Mouse (Mus musculus) A20 (cell line): ENCODE results near the gene C1qtnf2.

Experiments
- DNase-seq: peaks from one replicate; pipeline ENCODE4 v3.0.0-alpha.2; 2011; ENCODE audit warnings: low read depth, low spot score

Gene C1qtnf2

DNA sequence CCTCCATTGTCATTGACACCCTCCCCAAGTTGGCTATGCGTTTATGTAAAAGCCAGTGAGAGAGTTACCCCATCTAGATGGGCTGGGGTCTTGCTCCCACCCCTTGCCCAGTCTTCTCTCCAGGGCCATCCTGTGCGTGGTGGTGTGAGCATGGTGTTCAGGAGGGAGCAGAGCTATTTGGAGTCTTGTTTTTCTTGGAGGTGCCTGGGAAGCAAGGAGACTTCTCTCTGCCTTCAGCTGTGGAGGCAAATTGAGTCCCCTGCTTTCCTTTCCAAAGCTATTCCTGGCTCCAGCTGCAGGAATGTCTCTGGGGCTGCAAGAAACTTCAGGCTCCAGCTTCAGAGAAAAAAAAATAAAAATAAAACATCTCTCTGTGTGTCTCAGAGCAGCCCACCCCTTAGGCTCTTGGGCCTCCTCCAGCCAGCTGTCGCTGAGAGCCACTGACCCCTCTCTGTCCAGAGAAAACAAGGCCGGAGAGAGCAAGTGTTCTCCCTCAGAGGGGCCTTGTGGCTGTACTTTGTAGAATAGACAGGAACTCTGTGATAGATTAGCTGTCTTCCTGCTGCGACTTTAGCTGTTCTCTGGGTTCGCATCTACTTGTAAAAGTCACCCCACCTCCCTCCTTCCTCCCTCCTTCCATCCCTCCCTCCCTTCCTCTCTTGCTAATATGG lies 9.2 kb downstream of the C1qtnf2 start:
- no peak for DNase-seq

DNA sequence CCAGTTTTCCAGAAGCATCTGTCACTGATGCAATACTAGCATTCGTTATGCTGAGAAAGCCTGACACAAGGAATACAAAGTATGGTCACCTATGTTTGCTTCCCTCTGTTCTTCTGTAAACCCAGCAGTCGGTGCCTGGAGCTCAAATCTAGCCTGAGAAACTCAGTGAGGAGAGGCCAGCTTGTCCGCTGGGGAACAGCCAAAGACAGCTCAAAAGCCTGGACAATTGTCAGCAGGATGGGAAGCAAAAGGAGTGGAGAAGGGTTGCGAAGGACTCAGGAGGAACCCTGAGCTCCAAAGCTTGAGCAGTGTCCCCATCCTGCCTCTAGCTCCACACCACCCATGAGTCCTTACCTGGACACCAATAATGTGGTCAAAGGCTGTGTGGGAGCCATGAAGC lies 10.0 kb downstream of the C1qtnf2 start:
- DNase-seq: no peak

DNA sequence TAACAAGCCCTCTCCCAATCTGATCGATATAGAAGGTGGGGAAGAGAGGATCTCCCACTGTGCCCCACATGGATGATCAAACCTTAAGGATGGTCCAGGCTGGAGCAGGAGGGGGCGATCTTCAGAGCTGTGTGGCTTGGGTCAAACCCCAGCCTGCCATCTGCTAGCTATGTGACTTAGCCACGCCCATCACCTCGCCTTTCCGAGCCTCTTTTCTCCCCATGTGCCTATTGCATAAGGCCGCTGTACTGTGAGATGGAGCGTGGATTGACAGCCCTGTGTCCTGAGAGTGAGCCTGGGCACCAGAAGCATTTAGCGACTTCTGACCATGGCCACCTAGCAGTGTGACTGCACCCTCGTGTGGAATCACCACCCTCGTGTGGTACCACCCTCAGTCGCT lies 10.6 kb downstream of the C1qtnf2 start:
- DNase-seq: no peak

DNA sequence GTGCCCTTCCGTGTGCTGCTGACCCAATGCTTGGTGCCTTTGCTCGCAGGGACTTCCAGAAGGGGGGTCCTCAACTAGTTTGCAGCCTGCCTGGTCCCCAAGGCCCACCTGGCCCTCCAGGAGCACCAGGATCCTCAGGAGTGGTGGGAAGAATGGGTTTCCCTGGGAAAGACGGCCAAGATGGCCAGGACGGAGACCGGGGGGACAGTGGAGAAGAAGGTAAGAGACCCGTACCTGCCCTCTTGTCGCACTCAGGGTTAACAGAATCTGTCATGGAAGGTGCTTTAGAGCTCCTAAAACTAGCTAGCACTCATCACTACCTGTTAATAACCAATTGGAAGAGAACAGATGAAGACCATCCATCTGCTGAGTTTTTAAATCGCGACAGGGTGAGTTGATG lies 11.8 kb downstream of the C1qtnf2 start:
- DNase-seq: no peak

DNA sequence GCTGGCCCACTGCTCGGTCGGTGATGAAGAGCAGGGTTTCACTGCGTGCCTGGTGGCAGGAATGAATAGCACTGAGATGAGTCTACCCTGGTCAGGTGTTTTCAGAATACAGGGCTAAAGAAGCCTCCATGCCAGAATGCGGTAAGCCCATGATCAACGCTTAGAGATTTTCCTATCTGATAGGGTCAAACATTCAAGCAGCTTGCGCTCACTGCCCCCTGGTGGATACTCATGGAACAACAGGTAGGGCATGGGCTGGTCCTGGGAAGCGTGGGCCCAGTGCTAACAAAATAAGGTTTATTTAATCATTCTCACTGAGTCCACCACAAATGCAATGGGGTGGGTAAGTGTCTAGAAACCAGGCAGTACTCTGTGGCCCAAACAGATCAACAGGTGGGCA lies 18.6 kb downstream of the C1qtnf2 start:
- DNase-seq: peak; percentile 54

DNA sequence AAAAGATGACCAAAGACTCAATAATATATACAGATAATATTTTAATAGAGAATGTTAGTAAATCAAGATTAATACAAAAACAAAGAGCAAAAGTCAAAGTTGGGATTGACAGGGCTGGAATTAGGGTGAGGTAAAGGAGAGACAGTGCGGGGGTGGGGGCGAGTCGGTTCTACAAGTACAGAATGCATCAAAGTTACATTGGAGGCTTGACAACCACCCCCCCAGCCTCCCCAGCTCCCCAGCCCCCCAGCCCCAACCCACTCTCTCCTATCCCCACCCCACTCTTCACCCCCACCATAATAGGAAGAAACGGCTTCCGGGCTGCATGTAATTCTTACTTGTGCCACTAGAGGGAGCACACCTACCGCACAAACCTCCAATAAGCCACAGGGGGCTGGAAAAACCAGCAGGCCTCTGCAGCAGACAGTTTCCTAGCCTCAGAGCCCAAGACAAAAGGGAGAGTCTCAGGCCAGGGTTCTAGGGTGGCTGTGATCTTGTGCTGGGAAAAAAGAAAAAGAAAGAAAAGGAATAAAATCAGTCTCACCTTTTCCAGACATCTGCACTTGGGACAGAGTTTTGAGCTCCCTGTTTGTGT lies 19.8 kb downstream of the C1qtnf2 start:
- peak; percentile 58 for DNase-seq

DNA sequence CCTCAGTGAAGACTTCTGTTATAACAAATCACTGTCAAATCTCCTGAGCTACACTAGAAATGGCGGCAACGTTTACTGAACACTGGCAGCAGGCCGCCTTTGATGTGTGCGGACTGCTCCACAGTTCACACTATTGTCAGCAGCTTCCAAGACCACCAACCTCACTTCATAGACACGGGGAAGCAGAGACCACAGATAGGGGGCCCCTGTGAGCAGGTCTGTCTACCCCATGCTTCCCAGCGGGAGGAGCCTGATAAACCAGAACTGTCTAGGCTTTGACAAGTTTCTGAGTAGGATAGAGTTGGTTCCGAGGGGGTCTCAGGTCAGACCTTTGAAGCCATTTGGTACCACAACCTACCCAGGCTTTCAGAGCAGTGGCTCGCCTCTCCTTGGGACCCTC lies 21.0 kb downstream of the C1qtnf2 start:
- DNase-seq: no peak

DNA sequence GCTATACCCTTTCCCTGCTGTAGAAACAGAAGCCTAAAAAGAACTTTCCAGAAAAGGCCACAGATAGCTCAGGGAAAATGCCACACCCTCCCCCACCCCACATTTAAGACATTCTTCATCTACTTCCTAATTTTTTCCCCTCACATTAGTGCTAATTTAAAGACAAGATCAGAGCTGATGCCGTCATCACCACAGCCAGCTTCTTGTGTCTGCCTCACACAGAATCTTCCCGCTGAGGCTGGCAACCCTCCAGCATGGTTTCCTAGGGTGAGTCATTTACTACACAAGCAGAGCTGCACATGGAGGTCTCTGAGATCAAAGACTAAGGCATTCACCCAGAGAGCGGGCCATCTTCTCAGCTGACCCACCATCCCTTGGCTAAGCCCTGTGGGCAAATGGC lies 21.5 kb downstream of the C1qtnf2 start:
- no peak for DNase-seq

DNA sequence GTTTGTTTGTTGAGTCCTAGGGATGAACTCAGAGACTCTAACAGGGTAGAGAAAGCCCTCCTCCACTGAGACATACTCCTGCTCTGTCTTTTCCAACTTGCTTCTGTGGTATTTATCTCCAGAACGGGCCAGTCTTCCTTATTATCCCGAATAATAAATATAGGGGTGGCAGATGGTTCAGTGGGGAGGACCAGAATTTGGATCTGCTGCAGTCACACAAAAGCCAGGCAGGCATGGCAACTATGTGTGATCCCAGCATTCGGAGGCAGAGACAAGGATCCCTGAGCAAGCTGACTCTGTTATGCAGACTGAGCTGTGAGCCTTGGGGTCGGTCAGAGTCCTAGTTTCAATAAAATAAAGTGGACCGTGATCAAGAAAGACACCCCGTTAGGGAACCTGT lies 27.2 kb downstream of the C1qtnf2 start:
- DNase-seq: no peak

DNA sequence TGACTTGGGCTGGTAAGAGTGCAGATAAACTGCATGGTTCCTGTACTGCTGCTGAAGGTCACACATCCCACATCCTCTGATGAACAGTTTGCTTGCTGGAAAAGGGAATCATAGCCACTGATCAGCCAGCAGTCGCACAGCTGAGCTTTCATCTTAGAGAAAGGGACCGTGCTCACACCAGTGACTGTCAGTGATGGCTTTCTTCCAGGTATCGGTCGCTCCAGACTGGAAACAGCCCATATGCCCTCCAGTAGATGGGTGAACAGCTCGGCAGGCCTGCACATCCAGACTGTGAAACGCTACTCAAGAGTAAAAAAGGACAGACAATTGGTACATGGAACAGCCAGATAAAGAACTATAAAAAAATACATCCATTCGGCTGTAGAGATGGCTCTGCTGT lies 31.1 kb downstream of the C1qtnf2 start:
- no peak for DNase-seq

DNA sequence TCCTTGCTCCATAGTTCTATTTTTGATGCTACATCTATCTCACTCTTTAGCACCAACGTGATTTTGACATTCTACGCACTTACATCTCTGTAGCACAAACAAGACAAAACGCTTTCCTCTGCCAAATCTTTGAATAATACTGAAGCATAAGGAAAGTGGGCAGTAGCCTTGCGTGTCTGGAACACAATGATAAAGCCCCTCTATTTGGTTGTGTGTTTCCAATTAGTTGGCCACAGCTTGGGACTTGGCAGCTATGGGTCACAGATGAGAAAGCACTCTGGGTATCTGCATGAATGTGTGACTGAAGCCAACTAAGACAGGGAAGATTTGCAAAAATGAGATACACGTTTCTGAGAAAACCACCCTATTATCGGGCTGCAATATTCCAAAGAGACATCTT lies 33.9 kb downstream of the C1qtnf2 start:
- no peak for DNase-seq

DNA sequence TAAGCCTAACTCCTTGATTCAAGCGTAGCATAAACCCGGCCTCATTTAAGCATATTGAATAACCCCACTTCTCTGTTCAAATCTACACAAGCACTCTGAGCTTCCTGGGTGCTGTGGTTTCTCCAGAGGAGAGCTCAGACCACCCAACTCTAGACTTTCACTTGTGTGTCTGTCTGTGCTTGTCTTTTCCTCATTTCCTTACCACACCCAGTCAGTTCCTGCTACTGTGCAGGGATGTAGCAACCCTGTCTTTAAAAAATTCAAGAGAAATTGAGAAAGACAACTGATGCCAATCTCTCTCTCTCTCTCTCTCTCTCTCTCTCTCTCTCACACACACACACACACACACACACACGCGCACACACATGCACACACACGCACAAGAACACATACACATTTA lies 35.8 kb downstream of the C1qtnf2 start:
- no peak for DNase-seq

DNA sequence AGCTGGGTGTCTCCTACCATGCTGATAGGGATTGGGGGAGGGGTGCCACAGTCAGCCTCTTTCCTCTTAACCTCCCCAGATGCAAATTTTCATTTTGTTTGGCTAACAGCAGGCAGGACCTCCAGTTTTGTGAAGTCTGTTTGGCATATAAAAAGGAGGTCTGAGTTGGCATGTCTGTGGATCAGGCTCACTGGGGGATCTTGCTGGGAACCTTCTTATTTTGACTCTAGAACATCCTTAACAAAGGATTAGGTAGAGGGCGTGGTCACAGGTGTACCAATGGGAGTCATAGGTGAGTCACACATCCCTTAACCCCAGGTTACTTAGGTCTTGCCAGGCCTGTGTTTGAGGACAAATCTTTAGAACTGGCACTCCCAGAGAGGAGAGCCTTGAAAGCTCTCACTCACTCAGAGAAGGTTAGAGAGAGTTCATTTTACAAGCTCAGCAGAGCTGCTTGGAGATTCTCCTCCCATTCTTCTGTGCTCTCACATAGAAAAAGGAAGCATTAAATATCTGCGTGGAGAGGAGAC lies 38.6 kb downstream of the C1qtnf2 start:
- DNase-seq: no peak

DNA sequence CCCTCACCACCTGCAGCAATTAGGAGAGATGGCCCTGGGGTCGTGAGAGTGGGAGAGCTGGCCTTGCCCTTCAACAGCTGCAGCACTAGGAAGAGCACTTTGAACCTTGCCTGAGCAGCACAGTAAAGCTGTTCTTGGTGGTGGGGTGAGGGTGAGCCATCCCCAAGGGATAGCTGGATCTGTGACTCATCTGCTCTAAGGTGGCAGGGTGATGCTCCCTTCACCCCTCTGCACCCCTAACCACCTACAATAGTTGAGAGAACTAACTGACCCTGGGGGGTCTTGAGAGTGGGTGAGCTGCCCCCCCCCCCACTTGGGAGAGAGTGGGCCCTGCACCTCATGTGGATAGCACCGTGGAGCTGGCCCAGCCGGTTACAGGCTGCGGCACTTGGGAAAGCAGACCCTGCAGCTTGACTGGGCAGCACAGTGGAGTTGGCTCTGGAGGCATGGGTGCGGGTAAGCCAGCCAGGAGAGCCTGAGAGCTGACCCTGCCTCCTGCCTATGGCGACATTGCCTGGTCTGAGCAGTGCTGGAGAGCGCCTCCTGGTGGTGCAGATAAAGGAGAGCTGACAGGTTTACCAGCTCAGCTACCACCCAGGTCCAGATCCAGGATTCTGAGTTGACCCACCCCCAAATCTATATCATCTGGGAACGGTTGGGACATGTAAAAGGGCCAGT lies 42.4 kb downstream of the C1qtnf2 start:
- peak; percentile 55 for DNase-seq

DNA sequence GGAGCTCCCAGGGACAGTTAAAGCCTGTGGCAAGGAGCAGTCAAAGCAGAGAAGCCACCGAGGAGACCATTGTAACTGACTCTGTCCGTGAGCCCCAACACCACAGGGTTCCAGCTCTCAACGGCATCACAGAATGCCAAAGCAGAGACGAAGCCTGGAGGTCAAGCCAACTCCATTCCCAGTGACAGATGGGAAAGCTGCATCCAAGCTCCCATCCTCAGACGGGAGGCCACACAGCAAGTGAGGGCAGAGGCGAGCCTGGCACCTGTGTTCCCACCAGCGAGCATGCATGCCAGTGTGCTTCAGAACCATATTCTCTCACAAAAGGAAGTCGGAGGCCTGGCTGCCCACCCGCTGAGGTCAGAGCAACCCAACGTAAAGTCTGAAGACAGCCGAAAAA lies 43.6 kb downstream of the C1qtnf2 start:
- no peak for DNase-seq

DNA sequence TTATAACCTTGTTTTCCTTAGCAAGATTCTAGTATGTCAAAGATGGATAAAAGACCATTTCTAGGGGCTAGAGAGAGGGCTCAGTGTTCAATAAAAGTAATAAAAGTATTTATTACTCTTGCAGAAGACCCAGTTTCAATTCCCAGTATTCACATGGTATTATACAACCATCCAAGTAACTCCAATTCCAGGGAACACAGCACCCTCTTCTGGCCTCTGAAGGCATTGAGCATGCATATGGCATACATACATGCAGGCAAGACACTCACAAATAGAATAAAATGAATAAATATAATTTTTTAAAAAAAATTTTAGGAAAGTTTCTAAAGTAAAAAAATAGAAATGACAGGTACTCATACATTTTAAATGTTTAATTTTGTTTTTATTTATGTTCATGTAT lies 44.0 kb downstream of the C1qtnf2 start:
- DNase-seq: no peak

DNA sequence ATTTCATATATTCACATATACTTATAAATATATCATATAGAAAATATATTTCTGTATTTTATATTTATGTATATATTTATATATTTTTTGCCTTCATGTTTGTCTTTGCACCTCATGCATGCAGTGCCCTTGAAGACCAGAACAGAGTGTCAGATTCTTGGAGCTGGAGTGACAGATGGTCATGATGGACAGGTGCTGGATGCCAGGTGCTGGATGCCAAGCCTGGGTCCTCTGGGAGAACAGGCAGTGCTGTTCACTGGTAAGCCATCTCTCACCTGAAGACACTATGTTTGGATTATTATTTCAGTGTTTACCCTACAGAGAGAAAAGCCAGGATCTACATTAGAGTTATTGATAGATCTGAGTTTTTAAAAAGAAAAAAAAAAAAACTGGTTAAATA lies 44.7 kb downstream of the C1qtnf2 start:
- no peak for DNase-seq

DNA sequence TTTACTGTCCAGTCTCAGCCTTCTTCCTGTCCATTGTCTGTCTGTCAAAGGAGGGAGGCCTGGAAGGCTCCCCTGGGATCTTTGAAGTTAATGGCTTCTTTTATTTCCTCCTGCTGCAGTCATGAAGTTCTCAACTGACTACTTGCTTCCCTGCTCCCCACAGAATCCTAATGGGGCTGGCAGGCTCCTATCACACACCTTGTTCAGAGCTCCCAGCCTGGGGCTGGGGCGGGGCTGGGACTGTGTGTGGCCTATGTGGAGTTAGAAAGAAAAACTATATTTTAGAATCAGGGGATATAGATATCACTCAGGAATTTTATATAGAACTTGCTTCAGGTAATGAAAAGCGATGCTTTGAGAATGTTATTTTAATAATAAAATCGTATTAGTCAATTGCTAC lies 46.4 kb downstream of the C1qtnf2 start:
- DNase-seq: no peak

DNA sequence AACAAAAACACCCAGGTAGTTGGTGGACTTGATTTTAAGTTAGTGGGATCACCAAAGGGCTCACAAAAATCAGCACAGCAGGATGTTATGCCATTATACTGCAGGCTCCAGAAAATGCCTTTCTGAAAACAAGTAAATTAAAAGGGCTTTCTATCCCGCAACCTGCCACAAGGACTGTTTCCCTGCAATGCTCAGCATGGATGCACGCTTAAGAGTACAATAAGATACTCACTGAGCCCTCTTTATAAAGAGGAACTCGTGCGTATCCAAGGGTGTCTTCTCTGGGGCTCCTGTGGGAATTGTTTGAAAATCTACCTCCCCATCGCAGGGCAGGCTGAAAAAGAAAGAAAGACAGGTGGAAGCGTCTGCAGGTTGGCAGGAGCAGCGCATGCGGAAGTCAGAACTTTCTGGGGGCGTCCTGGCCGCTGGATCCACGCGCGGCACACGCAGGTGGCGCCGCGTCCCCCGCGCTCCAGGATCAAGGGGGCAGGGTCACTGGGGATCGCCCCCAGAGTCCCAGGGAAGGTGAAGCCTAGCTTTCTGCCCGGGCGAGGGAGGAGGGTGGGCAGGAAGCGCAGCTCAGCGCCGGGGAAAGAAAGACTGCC lies 54.1 kb downstream of the C1qtnf2 start:
- DNase-seq: no peak

DNA sequence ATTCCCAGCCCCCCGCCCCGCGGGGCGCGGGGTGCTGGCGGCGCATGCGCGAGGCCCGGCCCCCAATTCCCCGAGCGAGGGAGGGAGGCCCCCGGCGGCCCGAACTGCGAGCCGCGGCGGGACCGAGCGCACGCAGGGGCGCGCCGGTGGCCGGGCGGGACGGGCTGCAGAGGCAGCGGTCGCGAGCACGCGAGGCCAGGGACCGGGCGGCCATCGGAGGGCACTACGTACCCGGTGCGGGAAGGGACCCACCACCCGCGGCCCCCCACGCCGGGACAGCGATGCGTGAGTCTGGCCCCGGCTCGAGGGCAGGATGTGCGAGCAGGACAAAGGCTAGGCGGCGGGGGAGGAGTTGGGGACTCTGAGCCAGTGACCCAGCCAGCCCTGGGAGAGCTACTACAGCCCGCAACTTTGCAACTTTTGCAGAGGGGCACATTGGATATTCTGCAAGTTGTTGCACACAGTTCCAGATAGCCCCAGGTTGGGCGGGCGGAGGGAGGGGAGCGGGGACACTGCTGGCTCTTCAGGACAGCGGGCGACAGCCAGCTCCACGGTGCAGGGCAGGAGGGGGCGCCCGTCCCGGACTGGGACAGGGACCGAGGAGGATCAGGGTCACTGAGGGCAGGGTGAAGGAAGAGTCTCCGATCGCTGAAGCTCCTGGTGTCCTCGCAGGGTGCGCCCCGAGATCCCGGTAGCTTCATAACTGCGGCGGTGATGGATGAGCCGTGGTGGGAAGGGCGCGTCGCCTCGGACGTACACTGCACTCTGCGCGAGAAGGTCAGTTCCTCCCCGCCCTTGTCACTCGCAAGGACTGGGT lies 54.8 kb downstream of the C1qtnf2 start, which contains the start of gene Ccnjl:
Gene Ccnjl, plus strand, starts transcription at position 102 of the 817 bp plus-strand sequence.
- no peak for DNase-seq

DNA sequence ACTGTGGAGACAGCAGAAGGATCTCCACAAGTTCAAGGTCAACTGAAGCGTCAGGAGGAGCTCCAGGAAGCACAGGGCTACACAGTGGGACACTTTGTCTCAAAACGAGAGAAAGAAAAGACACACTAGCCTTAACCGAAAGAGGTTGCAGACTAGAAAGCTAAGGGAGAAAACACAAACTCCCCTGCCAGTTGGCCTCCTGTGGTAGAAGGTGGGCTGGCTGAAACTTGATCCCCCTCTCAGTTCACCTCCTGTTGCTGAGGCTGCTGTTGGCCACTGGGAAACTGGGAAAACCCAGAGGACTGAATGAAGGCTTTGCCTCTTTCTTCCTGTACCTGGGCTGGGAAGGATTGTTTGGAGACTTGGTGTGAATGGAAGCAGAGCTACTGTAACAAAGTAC lies 56.0 kb downstream of the C1qtnf2 start:
- no peak for DNase-seq

DNA sequence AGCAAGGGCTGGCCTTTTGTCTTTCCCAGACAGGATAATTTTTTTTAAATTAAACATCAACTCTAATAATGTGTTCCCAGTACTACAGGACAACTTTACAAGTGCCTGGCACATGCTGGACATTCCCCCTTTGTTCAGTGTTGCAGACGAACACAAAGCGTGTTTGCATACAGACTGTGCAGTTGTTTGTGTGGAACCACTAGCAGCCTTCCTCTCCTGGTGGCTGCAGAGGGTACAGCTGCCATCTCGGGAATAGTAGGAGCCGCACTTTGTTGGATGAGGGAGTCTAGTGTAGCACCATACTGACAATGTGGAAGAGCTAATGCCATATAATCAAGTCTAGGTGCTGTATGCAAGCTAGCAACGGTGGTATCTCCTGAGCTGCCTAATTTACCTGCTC lies 57.5 kb downstream of the C1qtnf2 start:
- no peak for DNase-seq
